Mouse (Mus musculus): ENCODE results near the gene Sacs.

DNA sequence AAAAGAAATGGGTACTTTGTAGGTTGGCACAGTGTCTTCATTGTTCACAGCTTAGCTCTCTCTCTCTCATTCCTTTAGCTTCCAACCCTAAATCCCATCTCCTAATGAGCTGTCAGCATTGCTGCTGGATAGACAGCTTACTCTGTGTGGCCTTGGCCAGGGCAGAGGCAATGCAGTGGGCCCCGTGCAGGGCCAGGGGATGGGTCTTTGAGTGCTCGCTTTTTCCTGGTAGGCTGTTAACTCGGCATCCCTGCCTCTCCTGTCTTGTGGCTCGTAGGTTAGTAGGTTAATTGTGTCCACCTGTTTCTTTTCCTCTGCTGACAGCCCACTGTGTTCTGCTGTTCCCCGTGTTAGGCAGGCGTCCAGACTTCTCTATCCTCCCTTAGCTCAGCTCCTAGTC is 84.2 kb downstream of the Sacs start:
- TF ChIP-seq CTCF (IDR thresholded peaks at IDR 0.05; ENCODE audit: low read depth) (no peak), EP300 (optimal IDR thresholded peaks at IDR 0.05) (no peak)
